Mouse (Mus musculus) right cerebral cortex, postnatal 10 days (tissue): Measurements from ENCODE around the gene Clptm1l.

Experiments used
- DNase-seq, 2 experiments: peaks; one replicate each; pipeline ENCODE4 v3.0.0; 2021; ENCODE audit warnings: low spot score in 2 of 2

Gene Clptm1l

DNA sequence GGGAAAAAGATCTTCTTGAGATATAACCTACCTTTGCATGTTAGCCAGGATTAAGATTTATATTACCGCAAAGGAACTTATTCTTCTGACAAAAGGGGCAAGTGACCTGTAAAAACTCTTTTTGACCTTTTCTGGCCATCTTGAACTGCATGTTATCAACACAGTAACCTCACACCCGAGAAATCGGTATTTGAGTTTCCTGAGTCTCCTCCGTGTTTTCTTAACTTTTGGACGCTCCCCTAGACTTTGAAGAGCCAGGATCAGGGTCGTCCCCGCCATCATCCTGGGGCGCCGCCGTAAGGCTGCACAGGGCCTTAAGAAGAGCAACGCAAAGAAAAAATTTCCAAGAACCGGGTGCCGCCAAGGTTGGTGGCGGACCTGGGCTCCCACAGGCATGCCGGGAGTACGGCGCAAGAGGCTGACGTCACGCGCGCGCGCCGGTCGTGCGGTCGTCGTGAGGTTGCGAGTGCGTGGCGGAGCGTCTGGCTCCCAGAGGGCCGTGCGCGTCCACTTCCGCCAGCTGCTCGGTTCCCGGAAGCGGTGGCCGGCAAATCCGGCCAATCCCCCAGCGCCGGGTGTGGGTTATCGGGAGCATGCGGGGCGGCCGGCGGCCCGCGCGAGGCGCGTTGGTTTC, at the start of gene Clptm1l:
Gene Clptm1l (plus strand): TSS at position 485 of the 634 bp plus-strand sequence.
- peak; percentile 98 to 99 for DNase-seq

DNA sequence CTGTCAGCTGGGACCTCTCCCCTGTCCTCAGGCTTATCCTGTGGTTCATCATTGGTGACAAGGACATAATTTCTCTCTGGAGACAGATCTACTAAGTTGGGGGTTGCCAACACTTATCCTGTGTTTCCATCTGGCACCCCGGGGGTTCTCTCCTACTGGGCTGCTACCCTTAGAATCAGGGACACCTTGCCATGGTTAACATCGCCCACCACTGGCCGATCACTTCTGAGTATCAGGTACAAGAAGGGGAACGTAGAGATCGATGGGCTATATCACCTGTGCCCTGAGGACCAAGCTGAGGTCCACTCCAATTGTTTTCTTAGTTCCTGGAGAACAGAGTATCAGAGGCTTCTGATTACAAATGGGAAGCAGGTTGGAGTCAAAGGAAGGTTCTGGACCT, 39.6 kb upstream of the Clptm1l start:
- DNase-seq, result no peak

DNA sequence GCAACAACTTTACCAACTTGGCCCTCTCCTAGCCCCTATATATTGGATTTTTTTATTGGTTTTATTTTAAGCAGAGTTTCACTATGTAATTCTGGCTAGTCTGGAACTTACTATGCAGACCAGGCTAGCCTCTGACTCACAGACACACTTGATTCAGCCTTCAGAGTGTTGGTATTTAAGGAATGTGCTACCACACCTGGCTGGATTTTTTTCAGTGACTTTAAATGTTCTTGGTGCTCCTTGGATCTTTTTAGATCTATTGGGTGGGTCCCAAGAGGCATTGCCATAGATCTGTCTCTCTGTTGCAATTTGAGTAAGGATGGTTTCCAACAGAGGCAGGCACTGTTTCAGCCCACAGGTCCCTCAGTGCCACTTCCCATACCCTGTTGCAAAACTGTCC, 28.8 kb upstream of the Clptm1l start:
- DNase-seq, result no peak

- DNase-seq, result no peak
These were observed 26.5 kb upstream of the Clptm1l start for GRCm38 (mm10) chr13:73577277-73577676.

- no peak for DNase-seq
These were observed 12.3 kb upstream of the Clptm1l start for GRCm38 (mm10) chr13:73591488-73591887.

DNA sequence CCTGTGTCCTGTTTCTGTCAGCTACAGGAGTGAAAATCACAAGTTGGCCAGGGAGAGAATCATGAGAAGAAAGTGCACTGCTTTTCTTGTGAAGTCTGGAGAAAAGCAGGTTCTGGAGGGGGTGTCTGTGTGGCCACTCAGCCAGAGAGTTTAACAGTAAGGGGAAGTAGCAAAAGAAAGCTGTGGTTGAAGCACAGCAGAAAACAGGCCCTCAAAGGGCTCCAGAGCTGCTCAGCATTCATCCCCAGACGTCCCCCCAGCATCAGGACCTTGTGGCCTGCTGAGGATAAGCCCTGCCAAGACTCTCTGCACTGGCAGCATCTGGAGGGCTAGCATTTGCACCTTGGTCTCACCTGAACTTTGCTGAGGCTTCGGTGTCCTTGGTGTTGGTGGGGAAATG, 11.3 kb upstream of the Clptm1l start:
- no peak for DNase-seq

- no peak for DNase-seq
These were observed 7.5 kb upstream of the Clptm1l start for GRCm38 (mm10) chr13:73596276-73596675.

DNA sequence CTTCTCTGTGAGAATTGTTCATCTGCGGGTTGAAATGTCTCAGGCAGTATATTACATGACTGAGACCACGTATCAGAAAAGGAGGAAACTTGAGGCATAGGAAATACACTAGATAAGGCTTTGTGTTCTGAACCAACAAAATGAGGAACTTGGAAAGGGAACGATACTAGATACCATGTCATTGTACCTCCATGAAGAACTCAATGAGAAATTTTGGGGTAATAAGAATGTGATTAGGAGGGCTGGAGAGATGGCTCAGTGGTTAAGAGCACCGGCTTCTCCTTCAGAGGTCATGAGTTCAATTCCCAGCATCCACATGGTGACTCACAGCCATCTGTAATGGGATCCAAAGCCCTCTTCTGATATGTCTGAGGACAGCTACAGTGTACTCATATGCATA, 3.6 kb upstream of the Clptm1l start:
- DNase-seq, result no peak

- DNase-seq, result peak in 1 of 2 experiments; percentile 26
These were observed 760 bp upstream of the Clptm1l start for GRCm38 (mm10) chr13:73603046-73603445.

GRCm38 (mm10) chr13:73604156-73604957, 551 bp downstream of the Clptm1l start:
- DNase-seq, result no peak

GRCm38 (mm10) chr13:73618406-73618805, 14.6 kb downstream of the Clptm1l start:
- no peak for DNase-seq

GRCm38 (mm10) chr13:73620637-73621036, 16.8 kb downstream of the Clptm1l start:
- DNase-seq, result no peak

DNA sequence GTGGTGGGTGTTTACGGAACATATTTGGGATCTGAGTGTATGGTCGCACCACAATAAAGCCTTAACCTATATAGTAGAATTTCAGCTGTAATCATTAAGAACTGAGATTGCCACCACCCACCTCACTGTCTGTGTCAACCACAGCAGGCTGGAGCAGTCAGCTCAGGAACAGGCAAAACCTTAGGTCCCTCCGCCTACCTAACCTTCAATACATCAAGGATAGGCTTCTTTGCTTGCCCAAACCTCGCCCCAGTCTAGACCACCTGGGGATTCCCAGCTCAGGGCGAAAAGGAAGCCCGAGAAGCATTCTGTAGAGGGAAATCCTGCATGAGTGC, 22.6 kb downstream of the Clptm1l start:
- DNase-seq, result no peak

- peak; percentile 66 to 67 for DNase-seq
These were observed 23.1 kb downstream of the Clptm1l start, which contains the start of gene Tert for GRCm38 (mm10) chr13:73626745-73627549. Tert (plus strand) TSS chr13:73626911.

GRCm38 (mm10) chr13:73628586-73629113, 24.8 kb downstream of the Clptm1l start:
- no peak for DNase-seq

- no peak for DNase-seq
These were observed 28.0 kb downstream of the Clptm1l start for GRCm38 (mm10) chr13:73631837-73632236.

DNA sequence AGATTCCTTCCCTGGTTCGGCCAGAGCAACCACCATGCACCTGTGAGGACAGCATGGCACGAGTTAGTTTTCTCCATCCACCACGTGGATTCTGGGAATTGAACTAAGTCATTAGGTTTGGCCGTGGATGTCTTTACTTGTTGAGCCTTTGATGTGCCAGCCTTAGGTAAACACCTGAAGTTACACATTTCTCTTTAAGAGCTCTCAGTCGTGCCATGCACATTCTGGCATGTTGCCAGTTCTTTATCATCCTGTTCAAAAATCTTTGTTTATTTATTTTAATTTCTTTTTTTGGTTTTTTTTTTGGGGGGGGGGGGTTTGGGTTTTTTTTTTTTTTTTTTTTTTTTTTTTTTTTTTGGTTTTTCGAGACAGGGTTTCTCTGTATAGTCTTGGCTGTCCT, 34.0 kb downstream of the Clptm1l start:
- no peak for DNase-seq

DNA sequence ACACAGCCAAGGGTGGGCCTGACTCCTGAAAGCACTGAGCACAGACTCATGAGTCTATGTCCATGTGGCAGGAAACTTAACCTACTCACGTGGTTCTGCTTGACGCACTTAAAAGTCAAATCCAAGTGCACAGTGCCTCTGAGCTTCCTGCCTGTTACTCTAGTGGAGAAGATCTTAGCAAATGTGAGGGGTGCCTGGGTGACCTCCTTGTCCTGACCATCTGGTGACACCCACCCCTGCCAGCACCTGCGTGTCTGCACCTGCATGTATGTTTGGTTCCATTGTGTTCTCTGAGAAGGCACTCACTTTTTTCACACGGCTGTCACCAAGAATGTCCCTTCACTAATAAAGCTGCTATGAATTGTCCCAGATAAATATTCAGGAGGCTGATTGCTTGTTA, 37.5 kb downstream of the Clptm1l start:
- no peak for DNase-seq

GRCm38 (mm10) chr13:73646397-73647087, 42.7 kb downstream of the Clptm1l start:
- DNase-seq, result peak; percentile 65 to 76

DNA sequence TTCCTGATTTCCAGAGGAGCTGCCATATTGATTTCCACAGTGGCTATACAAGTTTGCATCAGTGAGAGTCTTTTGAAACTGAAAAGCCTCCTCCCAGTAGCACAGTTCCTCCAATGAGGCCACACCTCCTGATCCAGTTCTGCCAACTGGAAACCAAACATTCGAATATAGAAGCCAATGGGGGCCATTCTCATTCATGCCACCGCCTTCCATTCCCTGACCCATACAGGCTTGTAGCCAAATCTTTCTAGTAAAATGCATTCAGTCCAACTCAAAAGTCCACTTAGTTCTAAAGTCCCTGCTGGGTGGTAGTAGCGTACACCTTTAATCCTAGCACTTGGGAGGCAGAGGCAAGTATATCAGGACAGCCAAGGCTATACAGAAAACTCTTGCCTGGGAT, 49.5 kb downstream of the Clptm1l start:
- no peak for DNase-seq

DNA sequence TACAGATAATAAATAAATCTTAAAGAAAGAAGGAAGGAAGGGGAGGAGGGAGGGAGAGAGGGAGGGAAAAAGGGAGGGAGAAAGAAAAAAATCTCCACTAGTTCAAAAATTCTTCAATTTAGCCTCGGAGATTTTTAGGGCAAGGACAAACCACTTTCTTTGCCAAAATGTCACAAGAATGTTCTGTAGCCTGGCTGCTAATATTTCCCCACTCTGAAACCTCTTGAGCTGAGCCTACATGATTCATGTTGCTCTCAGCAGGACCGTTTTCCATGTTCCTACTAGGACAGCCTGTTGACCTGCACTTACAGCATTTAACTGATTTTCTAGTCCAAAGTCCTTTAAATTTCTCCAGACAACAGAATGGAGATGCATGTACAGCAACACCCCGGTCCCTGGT, 51.2 kb downstream of the Clptm1l start:
- no peak for DNase-seq

DNA sequence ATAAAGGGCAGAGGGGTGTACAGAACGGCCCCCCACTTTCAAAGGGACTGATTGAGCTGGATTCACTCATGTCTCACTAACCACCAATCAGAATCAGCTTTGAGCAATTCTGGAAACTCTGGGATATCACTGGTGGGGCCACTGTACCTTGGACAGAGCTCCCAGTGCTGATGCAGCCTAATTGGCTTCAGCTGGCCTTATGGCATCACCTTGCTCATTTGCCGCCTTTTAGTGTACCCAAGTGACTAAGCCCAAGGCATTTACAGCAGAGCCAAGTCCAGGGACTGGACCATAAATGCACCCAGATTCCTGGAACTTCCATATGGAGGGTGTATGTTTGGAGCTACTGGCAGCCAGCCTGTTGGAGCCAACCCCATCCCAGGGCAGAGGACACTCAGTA, 55.1 kb downstream of the Clptm1l start:
- DNase-seq, result no peak
